Mouse (Mus musculus): Measurements from ENCODE around the gene Cmip. TPM values are rescaled to one million over a fixed set of nuclear protein-coding genes. Genes with fewer than 3 reads are reported as not detected.

Gene Cmip
- polyA plus RNA-seq, 1 experiment: not detected

DNA sequence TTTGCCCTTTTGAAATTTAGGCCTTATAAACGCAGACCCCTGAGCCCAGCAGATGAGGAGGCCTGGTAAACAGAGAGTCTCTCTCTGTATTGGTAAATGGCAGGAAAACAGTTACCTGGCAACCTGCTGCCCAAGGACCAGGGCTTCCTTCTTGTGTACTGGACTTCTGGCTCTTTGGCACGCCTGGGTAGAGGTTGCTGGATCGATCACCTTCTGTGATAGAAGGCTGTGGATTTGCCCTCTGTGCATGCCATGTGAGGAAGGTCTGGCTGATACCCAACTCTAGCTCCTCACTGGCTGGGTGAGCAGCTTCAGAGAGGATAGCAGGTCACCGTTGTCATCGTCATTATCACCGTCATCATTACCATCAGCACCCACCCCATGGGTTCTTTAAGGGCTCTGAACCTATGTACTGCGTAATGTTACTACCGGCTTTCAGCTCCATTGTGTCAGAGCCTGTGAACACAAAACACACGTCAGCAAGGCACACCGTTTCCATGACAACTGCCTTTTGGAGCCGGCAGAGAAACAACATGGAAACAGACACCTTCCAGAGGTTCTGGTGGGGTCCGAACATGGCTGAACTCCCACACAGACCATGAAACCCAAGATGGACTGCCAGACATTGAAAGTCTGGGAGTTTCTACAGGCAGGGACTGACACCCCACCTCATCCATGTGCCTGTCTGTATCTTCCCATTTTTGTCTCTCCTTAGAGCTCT, 98.4 kb downstream of the Cmip start:
- H3K27ac ChIP-seq (ENCODE audit: insufficient read depth, low read depth, low read length): no peak overlapping the region
- 44% methylated on average over 12 of the region's 12 CpGs for WGBS

DNA sequence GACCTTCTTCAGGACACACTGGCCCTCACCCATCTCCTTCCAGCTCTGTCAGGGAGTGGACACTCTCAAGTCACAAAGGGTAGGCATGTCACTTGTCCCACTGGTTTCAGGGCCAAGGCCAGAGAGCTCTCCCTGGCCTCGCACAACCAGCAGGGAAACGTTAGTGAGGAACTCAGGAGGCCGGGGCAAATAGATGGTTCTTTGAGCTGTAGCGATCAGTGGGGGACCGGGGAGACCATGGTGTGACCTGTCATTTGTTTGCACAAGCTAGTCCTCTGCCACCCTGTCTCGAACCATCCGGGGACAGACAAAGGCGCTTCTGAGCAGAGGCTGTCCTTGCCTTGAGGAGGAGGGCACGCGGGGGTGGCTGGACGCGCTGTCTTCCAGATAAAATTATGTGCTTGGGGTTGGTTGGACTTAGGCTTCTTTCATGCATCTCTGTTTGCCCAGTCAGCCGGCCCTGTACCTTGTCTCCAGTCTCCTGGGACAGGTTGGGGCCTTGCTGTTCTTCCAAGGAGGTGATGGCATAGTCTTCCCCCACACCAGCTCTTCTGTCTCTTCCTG, 99.3 kb downstream of the Cmip start:
- Histone ChIP-seq H3K27ac (ENCODE audit: insufficient read depth, low read depth, low read length) (no peak overlapping the region), H3K4me1 (ENCODE audit: control insufficient read depth, insufficient read depth, low read length) (peaks cover 45% of the 10 kb centered on the region), H3K4me3 (ENCODE audit: insufficient read depth, low read depth, low read length) (no peak overlapping the region)
- 78% methylated on average over 13 of the region's 13 CpGs for WGBS
- TF ChIP-seq CTCF (IDR thresholded peaks at IDR 0.05; ENCODE audit: insufficient read depth, low read depth, low read length) (no peak), POLR2A (IDR thresholded peaks at IDR 0.05; ENCODE audit: insufficient read depth, low read depth, low read length) (no peak)

More for the DNA sequence above, 98.4 kb downstream of the Cmip start:
- TF ChIP-seq CTCF (IDR thresholded peaks at IDR 0.05; ENCODE audit: insufficient read depth, low read depth, low read length) (no peak), POLR2A (IDR thresholded peaks at IDR 0.05; ENCODE audit: insufficient read depth, low read depth, low read length) (no peak)
- Histone ChIP-seq H3K4me1 (ENCODE audit: control insufficient read depth, insufficient read depth, low read length) (peaks cover 45% of the 10 kb centered on the region), H3K4me3 (ENCODE audit: insufficient read depth, low read depth, low read length) (no peak overlapping the region)

DNA sequence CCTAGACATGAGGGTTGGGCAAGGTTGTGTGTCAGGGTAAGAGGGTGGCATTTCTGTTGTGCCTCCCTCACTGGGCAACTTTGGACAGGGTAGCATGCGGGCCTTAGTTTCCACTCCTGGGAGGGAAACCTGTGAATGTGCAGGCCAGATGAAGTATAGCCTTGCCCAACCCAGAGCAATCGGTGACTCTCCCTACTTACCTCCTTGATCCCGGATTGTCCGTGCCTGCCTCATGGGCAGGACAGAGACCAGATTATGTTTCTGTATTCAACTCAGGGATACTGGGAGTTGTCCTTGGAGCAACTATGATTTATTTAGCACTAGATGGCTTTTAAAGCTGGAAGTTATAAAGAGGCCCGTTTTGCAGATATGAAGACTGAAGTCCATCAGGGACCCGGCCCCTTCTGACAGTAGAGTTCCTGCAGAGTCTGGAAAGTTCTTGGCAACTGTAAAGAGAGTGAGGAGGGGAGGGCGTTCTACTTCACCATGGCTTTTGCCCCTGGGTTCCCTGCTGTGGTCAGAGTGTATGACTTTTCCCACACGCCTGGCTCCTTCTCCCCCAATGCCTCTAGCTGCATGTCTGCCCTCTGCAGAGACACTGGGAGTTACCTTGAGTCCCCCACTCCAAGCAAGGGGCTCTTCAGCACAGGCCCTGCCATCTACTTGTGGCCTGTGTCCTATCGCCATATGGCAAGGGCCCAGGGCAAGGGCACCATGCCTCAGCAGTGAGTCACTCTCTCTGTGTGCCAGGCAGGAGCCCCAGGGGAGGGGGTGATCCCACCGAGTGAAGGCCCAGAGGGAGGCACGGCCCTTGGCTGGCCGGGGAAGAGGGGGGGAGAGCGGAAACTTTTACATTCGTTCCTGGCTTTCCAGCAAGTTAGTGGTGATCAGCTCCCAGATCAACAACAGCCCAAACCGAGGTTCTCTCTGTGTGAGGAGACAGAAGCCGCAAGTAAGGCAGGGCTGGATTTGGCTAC, 100.9 kb downstream of the Cmip start:
- 70% methylated on average over 16 of the region's 16 CpGs for WGBS
- Histone ChIP-seq H3K27ac (ENCODE audit: insufficient read depth, low read depth, low read length) (no peak overlapping the region), H3K4me1 (ENCODE audit: control insufficient read depth, insufficient read depth, low read length) (peaks cover 50% of the 10 kb centered on the region), H3K4me3 (ENCODE audit: insufficient read depth, low read depth, low read length) (no peak overlapping the region)
- no peak for TF ChIP-seq POLR2A (IDR thresholded peaks at IDR 0.05; ENCODE audit: insufficient read depth, low read depth, low read length)
- TF ChIP-seq CTCF (IDR thresholded peaks at IDR 0.05; ENCODE audit: insufficient read depth, low read depth, low read length): no peak

DNA sequence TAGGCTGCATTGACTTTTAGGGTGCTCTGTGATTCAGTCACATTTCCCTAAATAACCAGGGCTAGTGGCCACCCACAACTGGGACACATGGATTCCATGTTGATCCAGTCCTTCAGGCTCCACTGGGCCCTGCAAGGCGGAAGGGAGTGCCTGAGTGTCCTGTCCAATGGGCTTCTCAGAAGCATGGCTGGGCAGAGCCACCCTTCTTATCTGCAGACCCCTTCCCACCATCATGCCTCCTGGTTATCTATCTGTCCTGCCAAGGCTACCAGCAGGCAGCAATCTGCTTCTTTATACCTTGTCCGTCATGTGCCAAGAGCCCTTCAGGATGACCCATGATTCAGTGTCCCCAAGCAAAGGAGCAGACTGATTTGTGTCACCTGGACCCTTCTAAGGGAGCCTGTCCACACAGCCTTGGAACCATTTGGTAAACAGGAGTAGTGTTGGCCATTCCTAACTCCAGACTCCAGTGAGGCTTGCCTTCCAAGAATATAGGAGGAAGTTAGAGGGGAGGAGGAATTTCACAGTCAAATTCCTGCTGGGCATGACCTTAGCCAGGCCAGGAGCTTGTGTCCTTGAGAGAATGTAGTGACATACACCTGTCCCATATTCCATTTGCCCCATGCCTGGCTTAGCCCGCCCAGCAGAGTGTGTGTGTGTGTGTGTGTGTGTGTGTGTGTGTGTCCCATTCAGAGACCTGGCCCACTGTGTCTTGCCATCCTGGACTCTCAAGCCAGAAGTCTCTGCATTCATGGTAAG, 103.5 kb downstream of the Cmip start:
- TF ChIP-seq CTCF (IDR thresholded peaks at IDR 0.05; ENCODE audit: insufficient read depth, low read depth, low read length): no peak
- no peak for TF ChIP-seq POLR2A (IDR thresholded peaks at IDR 0.05; ENCODE audit: insufficient read depth, low read depth, low read length)
- Histone ChIP-seq H3K4me3 (ENCODE audit: insufficient read depth, low read depth, low read length) (no peak overlapping the region), H3K27ac (ENCODE audit: insufficient read depth, low read depth, low read length) (no peak overlapping the region), H3K4me1 (ENCODE audit: control insufficient read depth, insufficient read depth, low read length) (peaks cover 53% of the 10 kb centered on the region)
- WGBS: 95% methylated on average over 3 of the region's 3 CpGs

DNA sequence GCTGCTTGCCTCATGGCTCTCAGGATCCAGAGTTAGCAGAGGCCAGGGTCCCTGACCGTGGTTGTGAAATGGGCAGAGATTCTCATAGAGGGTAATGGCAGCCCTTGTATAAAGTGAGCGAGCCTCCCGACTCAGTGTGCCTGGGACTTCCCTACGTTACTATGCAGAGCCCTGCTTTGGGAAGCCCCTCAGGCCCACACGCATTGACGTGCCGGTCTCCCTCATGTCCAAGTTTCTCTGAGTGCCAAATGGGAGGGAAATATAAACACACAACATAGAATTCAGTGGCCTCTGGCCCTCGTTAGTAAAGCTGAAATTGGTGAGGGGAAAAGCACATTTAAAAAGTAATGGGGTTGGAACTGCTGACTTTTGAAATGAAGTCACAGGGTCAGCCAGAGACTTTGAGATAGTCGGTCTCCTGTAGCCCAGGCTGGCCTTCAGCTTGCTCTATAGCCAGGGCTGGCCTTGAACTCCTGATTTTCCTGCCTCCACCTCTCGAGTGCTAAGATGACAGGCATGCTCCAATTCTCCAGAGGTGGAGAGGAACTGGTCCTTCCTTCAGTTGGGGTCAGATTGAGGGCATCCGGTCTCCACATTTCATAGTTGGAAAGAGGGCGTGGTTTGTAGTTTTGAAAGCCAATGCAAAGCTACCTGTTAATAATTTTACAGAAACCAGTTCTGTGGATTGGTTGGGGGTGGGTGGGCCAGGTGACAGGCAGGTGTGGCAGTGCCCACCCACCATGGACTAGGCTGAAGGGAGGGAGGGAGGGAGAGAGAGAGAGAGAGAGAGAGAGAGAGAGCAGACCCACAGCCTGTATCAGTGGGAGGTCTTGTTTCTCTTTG, 105.0 kb downstream of the Cmip start:
- WGBS: 76% methylated on average over 12 of the region's 12 CpGs
- TF ChIP-seq CTCF (IDR thresholded peaks at IDR 0.05; ENCODE audit: insufficient read depth, low read depth, low read length) (no peak), POLR2A (IDR thresholded peaks at IDR 0.05; ENCODE audit: insufficient read depth, low read depth, low read length) (no peak)

DNA sequence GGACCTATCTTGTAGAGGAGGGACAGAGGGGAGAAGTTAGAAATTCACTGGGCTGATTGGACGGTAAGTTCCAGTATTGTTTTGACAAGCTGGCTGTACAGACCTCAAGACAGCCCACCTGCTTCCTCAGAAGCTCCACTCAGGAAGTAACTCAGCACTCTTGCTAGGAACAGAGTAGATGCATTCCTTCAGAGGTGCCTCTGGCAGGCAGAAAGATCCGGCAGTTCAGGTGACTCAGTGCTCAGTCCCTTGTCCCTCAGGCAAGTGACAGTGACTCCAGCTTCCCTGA, 105.5 kb downstream of the Cmip start:
- TF ChIP-seq CTCF (IDR thresholded peaks at IDR 0.05; ENCODE audit: insufficient read depth, low read depth, low read length) (no peak), POLR2A (IDR thresholded peaks at IDR 0.05; ENCODE audit: insufficient read depth, low read depth, low read length) (no peak)
- no peak overlapping the region for H3K4me3 ChIP-seq (ENCODE audit: insufficient read depth, low read depth, low read length)
- 47% methylated on average over 2 of the region's 2 CpGs for WGBS
- peaks cover 50% of the 10 kb centered on the region for H3K4me1 ChIP-seq (ENCODE audit: control insufficient read depth, insufficient read depth, low read length)
- H3K27ac ChIP-seq (ENCODE audit: insufficient read depth, low read depth, low read length): no peak overlapping the region

More for the DNA sequence above, 105.0 kb downstream of the Cmip start:
- peaks cover 51% of the 10 kb centered on the region for H3K4me1 ChIP-seq (ENCODE audit: control insufficient read depth, insufficient read depth, low read length)
- H3K4me3 ChIP-seq (ENCODE audit: insufficient read depth, low read depth, low read length): no peak overlapping the region
- H3K27ac ChIP-seq (ENCODE audit: insufficient read depth, low read depth, low read length): no peak overlapping the region

DNA sequence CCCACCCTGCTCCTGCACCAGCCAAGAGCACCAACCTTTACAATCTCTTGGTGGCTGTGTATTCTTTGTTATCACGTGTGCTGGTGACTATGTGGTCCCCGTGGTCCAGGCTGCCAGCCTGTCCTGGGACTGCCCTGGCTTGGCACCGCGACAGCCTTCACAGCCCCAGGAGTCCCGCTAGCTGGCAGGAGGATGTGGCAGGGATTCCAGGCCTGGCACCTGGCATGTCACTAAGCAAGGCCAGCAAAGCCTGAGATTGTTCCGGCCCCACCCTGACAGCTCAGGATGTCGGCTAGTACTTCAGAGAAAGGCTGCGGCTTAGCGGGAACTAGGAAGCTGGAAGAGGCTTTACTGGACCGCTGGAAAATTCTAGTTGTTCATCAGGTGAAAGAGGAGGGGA, 106.4 kb downstream of the Cmip start:
- no peak for TF ChIP-seq CTCF (IDR thresholded peaks at IDR 0.05; ENCODE audit: insufficient read depth, low read depth, low read length)
- no peak for TF ChIP-seq POLR2A (IDR thresholded peaks at IDR 0.05; ENCODE audit: insufficient read depth, low read depth, low read length)

More for the DNA sequence above, 106.4 kb downstream of the Cmip start:
- Histone ChIP-seq H3K27ac (ENCODE audit: insufficient read depth, low read depth, low read length) (no peak overlapping the region), H3K4me1 (ENCODE audit: control insufficient read depth, insufficient read depth, low read length) (peaks cover 49% of the 10 kb centered on the region), H3K4me3 (ENCODE audit: insufficient read depth, low read depth, low read length) (no peak overlapping the region)
- WGBS: 54% methylated on average over 10 of the region's 10 CpGs
